Mouse (Mus musculus) embryonic facial prominence, embryonic 14.5 days (tissue): ENCODE measurements around the gene Krt73. TPM values are rescaled to one million over a fixed set of nuclear protein-coding genes. Genes with fewer than 3 reads are reported as not detected.

Source experiments
- ATAC-seq: fragments of 200-750 bp; cut with Nextera tagmentation; 2 replicates; pipeline ENCODE4 v1.8.0; 2017; ENCODE audit warnings: low read depth, moderate number of reproducible peaks, moderate TSS enrichment
- DNase-seq: peaks from one replicate; pipeline ENCODE4 v3.0.0-alpha.2; 2015; ENCODE audit warnings: low spot score
- H3K27ac ChIP-seq: fragments of 300-500 bp; sonication (generic); replicated peaks from 2 replicates; pipeline ENCODE4 v1.5.1; 2014; ENCODE audit warnings: low read depth, mild to moderate bottlenecking, low read length, moderate library complexity
- H3K27me3 ChIP-seq: fragments of 300-500 bp; sonication (generic); replicated peaks from 2 replicates; pipeline ENCODE4 v1.6.1; 2014; ENCODE audit warnings: low read length; ENCODE audit not compliant: control insufficient read depth, insufficient read depth
- H3K36me3 ChIP-seq: fragments of 300-500 bp; sonication (generic); 2 replicates; pipeline ENCODE4 v1.6.1; 2014; ENCODE audit warnings: low read length, mixed read lengths; ENCODE audit not compliant: control insufficient read depth, insufficient read depth
- H3K4me1 ChIP-seq: fragments of 300-500 bp; sonication (generic); 2 replicates; pipeline ENCODE4 v1.6.1; 2014; ENCODE audit warnings: antibody characterized with exemption, low read length; ENCODE audit not compliant: control insufficient read depth, insufficient read depth
- H3K4me2 ChIP-seq: fragments of 300-500 bp; sonication (generic); 2 replicates; pipeline ENCODE4 v1.6.1; 2014; ENCODE audit warnings: low read depth, mild to moderate bottlenecking, low read length, moderate library complexity, mixed read lengths
- H3K4me3 ChIP-seq: fragments of 300-500 bp; sonication (generic); 2 replicates; pipeline ENCODE4 v1.5.1; 2014; ENCODE audit warnings: low read depth, mild to moderate bottlenecking, low read length
- H3K9ac ChIP-seq: fragments of 300-500 bp; sonication (generic); 2 replicates; pipeline ENCODE4 v1.6.1; 2014; ENCODE audit warnings: low read depth, mild to moderate bottlenecking, low read length, moderate library complexity, mixed read lengths
- H3K9me3 ChIP-seq: fragments of 300-500 bp; sonication (generic); 2 replicates; pipeline ENCODE4 v1.6.1; 2016; ENCODE audit warnings: low read length; ENCODE audit not compliant: control insufficient read depth
- WGBS: fragments of 180-500 bp; shearing (Covaris S2); extraction: QIAGEN DNeasy Blood & Tissue Kit; methylation state at CpG from one replicate; pipeline ENCODE4 v1.1.7; 2014; 5-methylcytosine and 5-hydroxymethylcytosine counted together
- polyA plus RNA-seq: library from polyadenylated mRNA; unstranded; fragments of >200 nt; fragmentation: Nextera tagmentation; extraction: Ambion mirVana; gene quantifications from 2 replicates; pipeline ENCODE4 v1.2.1, GENCODE M21; 2014

The Krt73 gene
- 3.3 and 3.4 TPM in 2 replicates for polyA plus RNA-seq

DNA sequence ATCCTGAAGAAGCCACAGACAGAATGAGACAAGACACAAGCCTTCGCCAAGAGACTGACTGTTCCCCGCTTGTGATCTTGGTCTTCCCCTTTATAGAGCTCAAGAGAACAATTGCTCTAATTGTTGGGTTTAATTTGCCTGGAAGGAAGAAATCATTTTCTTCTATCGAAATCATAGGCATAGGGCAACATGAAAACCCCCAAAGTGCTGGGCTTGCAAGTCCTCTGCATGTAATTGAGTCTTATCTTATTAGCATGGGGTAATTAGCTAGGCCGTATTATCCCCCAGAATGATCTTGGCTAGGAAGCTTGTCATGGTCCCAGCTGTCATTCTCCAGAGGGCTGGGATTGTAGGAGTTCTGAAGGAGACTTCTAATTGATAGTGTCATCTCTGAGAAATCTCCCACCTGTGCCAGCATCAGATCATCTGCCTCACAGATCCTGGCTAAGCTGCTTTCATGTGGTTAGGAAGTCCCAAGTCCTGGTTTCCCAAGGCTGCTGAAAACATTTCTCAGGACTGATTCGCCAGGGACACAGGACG, at the start of gene Krt73:
Gene Krt73, minus strand, starts transcription at position 51 of the 540 bp plus-strand sequence.
- no peaks in the 10 kb centered on the region for H3K36me3 ChIP-seq
- DNase-seq (no peak), ATAC-seq (no peak)
- no peaks in the 10 kb centered on the region for H3K4me1 ChIP-seq
- 76% methylated on average over 6 of the region's 6 CpGs for WGBS
- no peak within 1 kb of the TSS for H3K4me3 ChIP-seq
- no peak within 1 kb of the TSS for H3K9ac ChIP-seq
- no peak within 1 kb of the TSS for H3K27ac ChIP-seq
- no peaks in the 10 kb centered on the region for H3K9me3 ChIP-seq
- H3K27me3 ChIP-seq = no peaks in the 10 kb centered on the region
- H3K4me2 ChIP-seq = no peak within 1 kb of the TSS

GRCm38 (mm10) chr15:101850694-101851093, 48.5 kb upstream of the Krt73 start, which contains the start of gene Krt1:
Krt1 (minus strand) TSS chr15:101850794.
- Histone ChIP-seq H3K4me1 (peaks cover 10% of the 10 kb centered on the region), H3K9ac (no peak within 1 kb of the TSS), H3K4me2 (no peak within 1 kb of the TSS), H3K27me3 (peaks cover 14% of the 10 kb centered on the region), H3K4me3 (no peak within 1 kb of the TSS), H3K9me3 (no peaks in the 10 kb centered on the region), H3K36me3 (no peaks in the 10 kb centered on the region), H3K27ac (no peak within 1 kb of the TSS)
- ATAC-seq = no peak
- DNase-seq = no peak
- 88% methylated on average over 6 of the region's 6 CpGs for WGBS

DNA sequence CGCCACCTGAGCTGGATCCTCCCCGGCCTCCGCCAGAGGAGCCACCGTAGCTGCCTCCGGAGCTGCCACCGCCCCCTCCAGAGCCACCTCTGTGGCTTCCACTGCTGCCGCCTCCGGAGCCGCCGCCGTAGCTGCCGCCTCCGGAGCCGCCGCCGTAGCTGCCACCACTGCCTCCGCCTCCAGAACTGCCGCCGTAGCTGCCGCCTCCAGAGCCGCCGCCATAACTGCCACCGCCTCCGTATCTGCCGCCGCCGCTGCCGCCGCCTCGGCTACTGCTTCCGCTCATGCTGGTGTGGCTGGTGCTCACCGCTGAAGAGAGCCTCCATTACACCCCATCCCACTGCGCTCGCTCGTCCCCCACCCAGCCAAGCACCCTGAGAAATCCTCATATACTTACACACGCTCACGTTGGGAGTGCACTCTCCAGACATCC, 43.8 kb upstream of the Krt73 start:
- peak overlapping the region; percentile 55 for H3K4me3 ChIP-seq
- ATAC-seq = peak; percentile 81
- H3K9ac ChIP-seq = peak overlapping the region; percentile 70
- WGBS = 0% methylated on average over 10 of the region's 37 CpGs
- DNase-seq = peak; percentile 36
- peak overlapping the region; percentile 46; the same call in 1 of the 2 replicates for H3K27ac ChIP-seq
- H3K4me2 ChIP-seq = peak overlapping the region; percentile 90
- H3K9me3 ChIP-seq = no peaks in the 10 kb centered on the region
- no peaks in the 10 kb centered on the region for H3K4me1 ChIP-seq
- peaks cover 15% of the 10 kb centered on the region; the same call in 1 of the 2 replicates for H3K27me3 ChIP-seq
- H3K36me3 ChIP-seq = no peaks in the 10 kb centered on the region

DNA sequence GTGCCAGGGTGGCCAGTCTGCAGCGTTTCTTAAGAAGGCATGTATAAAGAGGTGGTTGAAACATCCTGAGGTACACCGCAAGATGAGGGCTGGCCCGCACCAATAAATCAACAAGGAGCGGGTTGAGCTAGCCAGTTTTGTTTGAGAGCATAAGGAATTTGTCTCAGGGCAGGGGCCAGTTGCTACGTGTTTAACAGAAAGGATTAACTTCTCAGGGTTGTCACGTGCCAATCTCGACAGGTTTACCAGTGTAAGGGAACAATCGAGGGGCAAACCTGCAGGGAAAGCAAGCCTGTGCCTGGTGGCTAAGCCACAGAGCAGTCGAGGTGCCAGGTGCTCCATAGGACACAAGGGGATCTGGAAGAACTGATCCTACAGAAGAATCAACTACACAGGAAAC, 41.0 kb upstream of the Krt73 start:
- Histone ChIP-seq H3K4me2 (no peak overlapping the region), H3K27ac (no peak overlapping the region), H3K4me1 (no peaks in the 10 kb centered on the region), H3K36me3 (no peaks in the 10 kb centered on the region), H3K4me3 (no peak overlapping the region), H3K9ac (no peak overlapping the region), H3K9me3 (no peaks in the 10 kb centered on the region), H3K27me3 (peaks cover 15% of the 10 kb centered on the region; the same call in 1 of the 2 replicates)
- DNase-seq (peak; percentile 65), ATAC-seq (peak; percentile 45; the same call in 1 of the 2 replicates)
- 61% methylated on average over 9 of the region's 9 CpGs for WGBS

DNA sequence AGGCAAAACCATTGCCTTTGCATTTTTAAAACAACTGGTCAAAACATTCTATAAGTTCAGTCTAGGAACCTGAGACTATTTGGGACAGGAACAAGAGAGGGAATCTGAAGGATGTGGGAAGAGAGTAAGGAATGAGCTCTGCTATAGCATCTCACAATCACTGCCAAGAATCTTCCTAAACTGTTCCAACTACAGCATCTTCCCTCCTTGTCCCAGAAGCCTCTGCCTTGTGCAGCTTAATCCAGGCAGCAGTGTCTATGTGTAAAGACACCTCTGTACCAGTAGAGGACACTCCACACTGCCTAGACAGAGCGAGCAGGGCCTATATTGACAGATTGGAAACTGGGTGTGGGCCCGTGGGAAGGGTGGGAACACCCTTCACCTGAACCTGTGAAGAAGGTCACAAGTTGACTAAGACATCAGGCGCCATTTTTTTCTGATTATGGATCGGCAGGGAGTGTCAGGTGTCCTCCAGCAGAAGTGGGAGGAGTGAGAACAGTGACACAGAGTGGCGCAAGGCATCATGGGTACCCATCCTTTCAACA, 32.7 kb upstream of the Krt73 start:
- H3K27ac ChIP-seq = no peak overlapping the region
- no peak overlapping the region for H3K4me3 ChIP-seq
- no peak overlapping the region for H3K4me2 ChIP-seq
- no peaks in the 10 kb centered on the region for H3K9me3 ChIP-seq
- DNase-seq (no peak), ATAC-seq (no peak)
- no peak overlapping the region for H3K9ac ChIP-seq
- no peaks in the 10 kb centered on the region for H3K4me1 ChIP-seq
- no peaks in the 10 kb centered on the region for H3K36me3 ChIP-seq
- H3K27me3 ChIP-seq = no peaks in the 10 kb centered on the region
- WGBS = 67% methylated on average over 5 of the region's 5 CpGs

GRCm38 (mm10) chr15:101833131-101833530, 31.0 kb upstream of the Krt73 start:
- Histone ChIP-seq H3K9ac (no peak overlapping the region), H3K4me1 (no peaks in the 10 kb centered on the region), H3K9me3 (no peaks in the 10 kb centered on the region), H3K4me2 (no peak overlapping the region), H3K36me3 (no peaks in the 10 kb centered on the region), H3K27ac (no peak overlapping the region), H3K4me3 (no peak overlapping the region), H3K27me3 (no peaks in the 10 kb centered on the region)
- WGBS = 31% methylated on average over 6 of the region's 6 CpGs
- DNase-seq (no peak), ATAC-seq (no peak)

GRCm38 (mm10) chr15:101829441-101829840, 27.3 kb upstream of the Krt73 start:
- Histone ChIP-seq H3K4me3 (no peak overlapping the region), H3K4me2 (no peak overlapping the region), H3K9ac (no peak overlapping the region), H3K4me1 (no peaks in the 10 kb centered on the region), H3K27ac (no peak overlapping the region), H3K36me3 (no peaks in the 10 kb centered on the region), H3K9me3 (no peaks in the 10 kb centered on the region), H3K27me3 (no peaks in the 10 kb centered on the region)
- DNase-seq (no peak), ATAC-seq (no peak)
- 58% methylated on average over 5 of the region's 5 CpGs for WGBS

DNA sequence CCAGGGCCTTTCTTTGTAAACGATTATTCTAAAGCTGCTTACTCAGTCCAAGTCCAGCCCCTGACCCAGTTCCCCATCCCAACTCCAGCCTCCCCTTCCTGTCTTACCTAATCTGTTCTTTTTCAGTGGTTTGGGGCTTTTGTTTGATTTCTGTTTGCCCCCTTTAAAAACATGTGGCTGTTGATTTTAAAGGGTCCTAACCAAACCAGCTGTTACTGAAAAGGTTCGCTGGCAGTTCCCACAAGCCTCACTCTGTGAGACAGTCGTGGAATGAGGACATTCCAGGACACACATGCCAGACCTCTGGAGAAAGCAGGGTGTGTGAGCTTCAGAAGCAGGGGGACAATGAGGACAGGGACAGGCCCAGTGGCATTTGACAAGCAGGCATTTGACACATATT, 19.6 kb upstream of the Krt73 start:
- H3K4me2 ChIP-seq = no peak overlapping the region

GRCm38 (mm10) chr15:101817875-101818274, 15.7 kb upstream of the Krt73 start, which contains the start of gene Krt2:
Krt2 (minus strand) TSS chr15:101818169.
- no peak within 1 kb of the TSS for H3K9ac ChIP-seq
- ATAC-seq = no peak
- no peak within 1 kb of the TSS for H3K4me2 ChIP-seq
- H3K27ac ChIP-seq = no peak within 1 kb of the TSS
- H3K27me3 ChIP-seq = 0 out of 2 replicates have a peak, but pooled peaks cover 4% of the 10 kb centered on the region
- no peaks in the 10 kb centered on the region for H3K9me3 ChIP-seq
- no peak for DNase-seq
- WGBS = 79% methylated on average over 16 of the region's 16 CpGs
- H3K4me1 ChIP-seq = no peaks in the 10 kb centered on the region
- H3K4me3 ChIP-seq = no peak within 1 kb of the TSS
- no peaks in the 10 kb centered on the region for H3K36me3 ChIP-seq

More for the DNA sequence above, 19.6 kb upstream of the Krt73 start:
- Histone ChIP-seq H3K36me3 (no peaks in the 10 kb centered on the region), H3K27ac (no peak overlapping the region), H3K9me3 (no peaks in the 10 kb centered on the region), H3K4me1 (no peaks in the 10 kb centered on the region), H3K27me3 (0 out of 2 replicates have a peak, but pooled peaks cover 4% of the 10 kb centered on the region), H3K4me3 (no peak overlapping the region), H3K9ac (no peak overlapping the region)
- ATAC-seq (no peak), DNase-seq (peak; percentile 12)
- WGBS = 16% methylated on average over 3 of the region's 3 CpGs
